Mouse (Mus musculus): ENCODE data around the gene Cfap299. TPM values are rescaled to one million over a fixed set of nuclear protein-coding genes. Genes with fewer than 3 reads are reported as not detected.

The Cfap299 gene
- polyA plus RNA-seq, 1 experiment from 2014 or later: not detected

- 83% methylated on average over 4 of the region's 4 CpGs for WGBS
- Histone ChIP-seq H3K9me3 (ENCODE audit: control insufficient read depth, low read length) (no peaks in the 10 kb centered on the region), H3K36me3 (ENCODE audit: control insufficient read depth, insufficient read depth, low read length) (no peaks in the 10 kb centered on the region)
These were observed 140.9 kb downstream of the Cfap299 start for GRCm38 (mm10) chr5:98470052-98470451.

DNA sequence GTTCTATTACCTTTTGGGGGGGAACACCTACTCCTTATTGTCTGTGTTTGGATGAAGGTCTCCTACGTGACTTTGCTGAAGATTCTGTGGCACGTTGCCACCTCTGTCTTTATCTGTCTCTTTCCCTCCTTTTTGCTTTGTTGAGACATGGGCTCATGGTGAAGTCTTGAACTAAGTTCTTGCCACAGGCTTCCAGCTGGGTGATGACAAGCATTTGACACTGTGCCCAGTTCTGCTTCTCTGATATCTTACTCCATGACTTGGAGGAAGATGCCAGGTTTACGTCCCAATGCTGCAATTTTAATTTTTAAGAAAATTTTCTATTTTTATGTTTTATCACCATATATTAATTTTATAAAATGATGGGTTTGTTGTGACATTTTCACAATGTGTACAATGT lies 147.4 kb downstream of the Cfap299 start:
- H3K27ac ChIP-seq (ENCODE audit: low read depth): no peak overlapping the region
- no peak overlapping the region for H3K4me3 ChIP-seq (ENCODE audit: low read depth, low read length)
- ATAC-seq (replicated peaks; ENCODE audit: low FRiP score, low TSS enrichment, low read depth): no peak
- no peaks in the 10 kb centered on the region for H3K27me3 ChIP-seq (replicated peaks; ENCODE audit: control insufficient read depth, insufficient read depth, low read length)
- no peak overlapping the region for H3K4me2 ChIP-seq (ENCODE audit: low read length)
- no peaks in the 10 kb centered on the region for H3K9me3 ChIP-seq (ENCODE audit: control insufficient read depth, low read length)
- WGBS: 84% methylated on average over 3 of the region's 3 CpGs
- no peaks in the 10 kb centered on the region for H3K36me3 ChIP-seq (ENCODE audit: control insufficient read depth, insufficient read depth, low read length)
- DNase-seq (ENCODE audit: low spot score): no peak
- no peaks in the 10 kb centered on the region for H3K4me1 ChIP-seq (replicated peaks; ENCODE audit: control insufficient read depth, insufficient read depth, low read length)
- no peak overlapping the region for H3K9ac ChIP-seq (ENCODE audit: low read length)

More at GRCm38 (mm10) chr5:98470052-98470451, 140.9 kb downstream of the Cfap299 start:
- ATAC-seq (replicated peaks; ENCODE audit: low FRiP score, low TSS enrichment, low read depth): no peak
- no peak overlapping the region for H3K27ac ChIP-seq (ENCODE audit: low read depth)
- H3K4me2 ChIP-seq (ENCODE audit: low read length): no peak overlapping the region
- no peaks in the 10 kb centered on the region for H3K4me1 ChIP-seq (replicated peaks; ENCODE audit: control insufficient read depth, insufficient read depth, low read length)
- DNase-seq (ENCODE audit: low spot score): no peak
- no peaks in the 10 kb centered on the region for H3K27me3 ChIP-seq (replicated peaks; ENCODE audit: control insufficient read depth, insufficient read depth, low read length)
- no peak overlapping the region for H3K4me3 ChIP-seq (ENCODE audit: low read depth, low read length)
- no peak overlapping the region for H3K9ac ChIP-seq (ENCODE audit: low read length)

- ATAC-seq (replicated peaks; ENCODE audit: low FRiP score, low TSS enrichment, low read depth) (no peak), DNase-seq (ENCODE audit: low spot score) (no peak)
- no peaks in the 10 kb centered on the region for H3K36me3 ChIP-seq (ENCODE audit: control insufficient read depth, insufficient read depth, low read length)
- H3K27ac ChIP-seq (ENCODE audit: low read depth): no peak overlapping the region
- no peak overlapping the region for H3K4me3 ChIP-seq (ENCODE audit: low read depth, low read length)
- H3K9me3 ChIP-seq (ENCODE audit: control insufficient read depth, low read length): no peaks in the 10 kb centered on the region
- H3K27me3 ChIP-seq (replicated peaks; ENCODE audit: control insufficient read depth, insufficient read depth, low read length): no peaks in the 10 kb centered on the region
- H3K4me1 ChIP-seq (replicated peaks; ENCODE audit: control insufficient read depth, insufficient read depth, low read length): no peaks in the 10 kb centered on the region
- no peak overlapping the region for H3K4me2 ChIP-seq (ENCODE audit: low read length)
- H3K9ac ChIP-seq (ENCODE audit: low read length): no peak overlapping the region
- WGBS: 44% methylated on average over 8 of the region's 8 CpGs
These were observed 148.2 kb downstream of the Cfap299 start for GRCm38 (mm10) chr5:98477261-98477660.

- Histone ChIP-seq H3K36me3 (ENCODE audit: control insufficient read depth, insufficient read depth, low read length) (no peaks in the 10 kb centered on the region), H3K27me3 (replicated peaks; ENCODE audit: control insufficient read depth, insufficient read depth, low read length) (no peaks in the 10 kb centered on the region), H3K4me3 (ENCODE audit: low read depth, low read length) (no peak overlapping the region), H3K4me2 (ENCODE audit: low read length) (no peak overlapping the region), H3K4me1 (replicated peaks; ENCODE audit: control insufficient read depth, insufficient read depth, low read length) (no peaks in the 10 kb centered on the region), H3K27ac (ENCODE audit: low read depth) (no peak overlapping the region), H3K9ac (ENCODE audit: low read length) (no peak overlapping the region), H3K9me3 (ENCODE audit: control insufficient read depth, low read length) (no peaks in the 10 kb centered on the region)
- ATAC-seq (replicated peaks; ENCODE audit: low FRiP score, low TSS enrichment, low read depth) (no peak), DNase-seq (ENCODE audit: low spot score) (no peak)
- 72% methylated on average over 5 of the region's 5 CpGs for WGBS
These were observed 154.4 kb downstream of the Cfap299 start for GRCm38 (mm10) chr5:98483507-98483906.

DNA sequence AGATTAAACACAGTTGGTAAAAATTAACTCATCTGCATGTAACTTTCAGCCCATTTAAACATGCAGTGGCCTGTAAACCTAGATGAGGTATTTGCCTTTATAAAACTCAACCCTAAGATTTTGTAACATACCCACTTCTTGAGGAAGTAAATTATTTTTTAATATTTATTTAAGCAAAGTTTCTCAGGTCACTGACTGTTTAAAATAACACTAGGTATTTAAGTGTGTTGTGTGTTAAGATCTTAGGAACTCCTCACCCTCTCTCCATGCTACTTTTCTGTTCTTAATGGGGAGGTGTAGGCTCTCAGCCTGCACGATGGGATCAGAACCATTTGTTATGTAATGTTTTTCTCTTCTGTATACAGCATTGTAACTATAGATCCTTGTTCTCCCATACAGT lies 156.1 kb downstream of the Cfap299 start:
- Histone ChIP-seq H3K4me2 (ENCODE audit: low read length) (no peak overlapping the region), H3K27ac (ENCODE audit: low read depth) (no peak overlapping the region), H3K4me1 (replicated peaks; ENCODE audit: control insufficient read depth, insufficient read depth, low read length) (no peaks in the 10 kb centered on the region), H3K9me3 (ENCODE audit: control insufficient read depth, low read length) (no peaks in the 10 kb centered on the region), H3K4me3 (ENCODE audit: low read depth, low read length) (no peak overlapping the region), H3K36me3 (ENCODE audit: control insufficient read depth, insufficient read depth, low read length) (no peaks in the 10 kb centered on the region), H3K27me3 (replicated peaks; ENCODE audit: control insufficient read depth, insufficient read depth, low read length) (no peaks in the 10 kb centered on the region), H3K9ac (ENCODE audit: low read length) (no peak overlapping the region)
- 47% methylated on average over 1 of the region's 1 CpGs for WGBS
- DNase-seq (ENCODE audit: low spot score) (no peak), ATAC-seq (replicated peaks; ENCODE audit: low FRiP score, low TSS enrichment, low read depth) (no peak)

DNA sequence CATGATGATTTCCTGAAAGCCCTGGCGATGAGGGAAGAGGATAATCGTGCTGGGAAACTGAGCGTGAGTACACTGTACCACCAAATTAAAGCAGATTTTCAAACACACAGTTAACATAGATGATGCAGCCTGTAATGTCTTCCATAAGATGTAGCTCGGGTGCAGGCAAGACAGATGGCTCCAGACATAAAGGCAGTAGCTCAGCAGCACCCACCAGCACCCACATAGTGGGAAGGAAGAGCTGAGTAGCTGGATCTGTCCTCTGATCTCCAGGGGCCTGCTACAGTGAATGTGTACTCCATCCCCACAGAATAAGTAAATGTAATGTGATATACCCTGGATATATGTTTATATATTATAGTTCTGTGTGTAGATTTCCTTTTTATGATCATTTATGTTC lies 169.2 kb downstream of the Cfap299 start:
- DNase-seq (ENCODE audit: low spot score): no peak
- no peaks in the 10 kb centered on the region for H3K27me3 ChIP-seq (replicated peaks; ENCODE audit: control insufficient read depth, insufficient read depth, low read length)
- H3K4me2 ChIP-seq (ENCODE audit: low read length): no peak overlapping the region
- H3K36me3 ChIP-seq (ENCODE audit: control insufficient read depth, insufficient read depth, low read length): no peaks in the 10 kb centered on the region
- ATAC-seq (replicated peaks; ENCODE audit: low FRiP score, low TSS enrichment, low read depth): no peak
- H3K9me3 ChIP-seq (ENCODE audit: control insufficient read depth, low read length): no peaks in the 10 kb centered on the region
- H3K27ac ChIP-seq (ENCODE audit: low read depth): no peak overlapping the region
- WGBS: 80% methylated on average over 4 of the region's 4 CpGs
- no peak overlapping the region for H3K4me3 ChIP-seq (ENCODE audit: low read depth, low read length)
- H3K4me1 ChIP-seq (replicated peaks; ENCODE audit: control insufficient read depth, insufficient read depth, low read length): no peaks in the 10 kb centered on the region
- no peak overlapping the region for H3K9ac ChIP-seq (ENCODE audit: low read length)

GRCm38 (mm10) chr5:98516214-98516613 lies 187.1 kb downstream of the Cfap299 start:
- Histone ChIP-seq H3K27ac (ENCODE audit: low read depth) (no peak overlapping the region), H3K4me3 (ENCODE audit: low read depth, low read length) (no peak overlapping the region), H3K27me3 (replicated peaks; ENCODE audit: control insufficient read depth, insufficient read depth, low read length) (no peaks in the 10 kb centered on the region), H3K36me3 (ENCODE audit: control insufficient read depth, insufficient read depth, low read length) (no peaks in the 10 kb centered on the region), H3K4me2 (ENCODE audit: low read length) (no peak overlapping the region), H3K9ac (ENCODE audit: low read length) (no peak overlapping the region), H3K4me1 (replicated peaks; ENCODE audit: control insufficient read depth, insufficient read depth, low read length) (no peaks in the 10 kb centered on the region; the same call in 1 of the 2 replicates), H3K9me3 (ENCODE audit: control insufficient read depth, low read length) (no peaks in the 10 kb centered on the region)
- DNase-seq (ENCODE audit: low spot score): no peak
- no peak for ATAC-seq (replicated peaks; ENCODE audit: low FRiP score, low TSS enrichment, low read depth)
- WGBS: 66% methylated on average over 7 of the region's 7 CpGs

GRCm38 (mm10) chr5:98520118-98520517 lies 191.0 kb downstream of the Cfap299 start:
- H3K9me3 ChIP-seq (ENCODE audit: control insufficient read depth, low read length): no peaks in the 10 kb centered on the region
- no peak overlapping the region for H3K9ac ChIP-seq (ENCODE audit: low read length)
- H3K36me3 ChIP-seq (ENCODE audit: control insufficient read depth, insufficient read depth, low read length): no peaks in the 10 kb centered on the region
- DNase-seq (ENCODE audit: low spot score) (no peak), ATAC-seq (replicated peaks; ENCODE audit: low FRiP score, low TSS enrichment, low read depth) (no peak)
- 26% methylated on average over 2 of the region's 2 CpGs for WGBS
- H3K4me1 ChIP-seq (replicated peaks; ENCODE audit: control insufficient read depth, insufficient read depth, low read length): no peaks in the 10 kb centered on the region; the same call in 1 of the 2 replicates
- H3K27me3 ChIP-seq (replicated peaks; ENCODE audit: control insufficient read depth, insufficient read depth, low read length): no peaks in the 10 kb centered on the region
- H3K27ac ChIP-seq (ENCODE audit: low read depth): no peak overlapping the region; the same call in 1 of the 2 replicates
- H3K4me2 ChIP-seq (ENCODE audit: low read length): no peak overlapping the region
- no peak overlapping the region for H3K4me3 ChIP-seq (ENCODE audit: low read depth, low read length)

- H3K36me3 ChIP-seq (ENCODE audit: control insufficient read depth, insufficient read depth, low read length): no peaks in the 10 kb centered on the region
- H3K4me1 ChIP-seq (replicated peaks; ENCODE audit: control insufficient read depth, insufficient read depth, low read length): no peaks in the 10 kb centered on the region; the same call in 1 of the 2 replicates
- no peaks in the 10 kb centered on the region for H3K27me3 ChIP-seq (replicated peaks; ENCODE audit: control insufficient read depth, insufficient read depth, low read length)
- H3K9me3 ChIP-seq (ENCODE audit: control insufficient read depth, low read length): no peaks in the 10 kb centered on the region
- DNase-seq (ENCODE audit: low spot score) (no peak), ATAC-seq (replicated peaks; ENCODE audit: low FRiP score, low TSS enrichment, low read depth) (no peak)
- no peak overlapping the region for H3K4me3 ChIP-seq (ENCODE audit: low read depth, low read length)
- H3K9ac ChIP-seq (ENCODE audit: low read length): no peak overlapping the region
- H3K27ac ChIP-seq (ENCODE audit: low read depth): no peak overlapping the region
- 83% methylated on average over 7 of the region's 7 CpGs for WGBS
- H3K4me2 ChIP-seq (ENCODE audit: low read length): no peak overlapping the region
These were observed 193.3 kb downstream of the Cfap299 start for GRCm38 (mm10) chr5:98522270-98522977.

All from intestine, embryonic 14.5 days (tissue).